Mouse (Mus musculus): ENCODE data around the gene Ngp. TPM values are rescaled to one million over a fixed set of nuclear protein-coding genes. Genes with fewer than 3 reads are reported as not detected.
"Not testable (repeated sequence)": the region's sequence is repeated elsewhere in the genome, so short reads cannot be mapped to it uniquely, and the experiment has no call there.

Ngp gene
- 0.02 TPM for polyA plus RNA-seq (2012; fragmentation: generic; extraction: Trizol)
- long read RNA-seq, experiment 1, result 0 reads
- long read RNA-seq, experiment 2, result 0 reads

- H3K36me3 ChIP-seq (ENCODE audit: control insufficient read depth, insufficient read depth), result no peaks in the 10 kb centered on the region
- H3K4me3 ChIP-seq (ENCODE audit: insufficient read depth, poor library complexity, severe bottlenecking), result no peak within 1 kb of the TSS
- H3ac ChIP-seq (ENCODE audit: control insufficient read depth, insufficient read length, low read depth), result no peak within 1 kb of the TSS
- no peaks in the 10 kb centered on the region for H3K79me3 ChIP-seq (ENCODE audit: low read depth)
- no peaks in the 10 kb centered on the region for H3K79me2 ChIP-seq (ENCODE audit: control insufficient read depth, insufficient read depth)
- TF ChIP-seq MAX (IDR thresholded peaks at IDR 0.05), result no peak
- TF ChIP-seq CTCF (IDR thresholded peaks at IDR 0.05; ENCODE audit: control insufficient read depth, insufficient read depth, insufficient read length), result no peak
- no peak for TF ChIP-seq FOSL1 (IDR thresholded peaks at IDR 0.05; ENCODE audit: insufficient read depth, low read length, poor library complexity, severe bottlenecking)
- TF ChIP-seq MYOG (IDR thresholded peaks at IDR 0.05; ENCODE audit: control insufficient read depth, extremely low read depth, insufficient read length), result no peak
- TF ChIP-seq MYOD1 (IDR thresholded peaks at IDR 0.05; ENCODE audit: control insufficient read depth, insufficient read length, low read depth), result no peak
- TF ChIP-seq USF1 (IDR thresholded peaks at IDR 0.05; ENCODE audit: low read depth), result no peak
- TF ChIP-seq CEBPB (IDR thresholded peaks at IDR 0.05; ENCODE audit: low read depth), result no peak
- no peaks in the 10 kb centered on the region for H3K27me3 ChIP-seq (ENCODE audit: control insufficient read depth, insufficient read depth, insufficient read length)
Measured at GRCm38 (mm10) chr9:110419511-110420112, at the start of gene Ngp. Gene Ngp, plus strand, starts transcription at chr9:110419747.

DNA sequence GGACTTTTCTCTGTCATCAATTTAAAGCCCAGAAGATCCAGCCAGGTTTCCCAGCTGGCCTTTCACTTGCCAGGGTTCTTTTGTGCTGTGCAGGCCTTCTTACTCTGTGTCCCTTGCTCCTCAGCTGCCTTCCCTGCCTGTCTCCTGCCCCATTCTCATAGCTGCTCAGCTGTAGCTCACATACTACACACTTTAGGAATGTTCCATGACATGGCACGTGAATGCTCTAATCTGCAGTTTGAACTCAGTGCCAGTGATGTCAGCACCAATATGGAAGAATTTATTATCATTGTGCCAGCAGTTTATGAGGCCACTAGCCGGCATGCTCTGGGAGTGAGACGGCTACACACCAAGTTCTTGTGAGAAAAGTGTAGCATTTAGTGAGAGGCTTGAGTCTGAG, 49.7 kb upstream of the Ngp start:
- TF ChIP-seq MYOG (IDR thresholded peaks at IDR 0.05; ENCODE audit: control insufficient read depth, extremely low read depth, insufficient read length), result no peak
- no peak for TF ChIP-seq CTCF (IDR thresholded peaks at IDR 0.05; ENCODE audit: control insufficient read depth, insufficient read depth, insufficient read length)
- TF ChIP-seq USF1 (IDR thresholded peaks at IDR 0.05; ENCODE audit: low read depth), result no peak
- TF ChIP-seq MAX (IDR thresholded peaks at IDR 0.05), result no peak
- no peak for TF ChIP-seq CEBPB (IDR thresholded peaks at IDR 0.05; ENCODE audit: low read depth)
- TF ChIP-seq MYOD1 (IDR thresholded peaks at IDR 0.05; ENCODE audit: control insufficient read depth, insufficient read length, low read depth), result no peak
- TF ChIP-seq FOSL1 (IDR thresholded peaks at IDR 0.05; ENCODE audit: insufficient read depth, low read length, poor library complexity, severe bottlenecking), result no peak

DNA sequence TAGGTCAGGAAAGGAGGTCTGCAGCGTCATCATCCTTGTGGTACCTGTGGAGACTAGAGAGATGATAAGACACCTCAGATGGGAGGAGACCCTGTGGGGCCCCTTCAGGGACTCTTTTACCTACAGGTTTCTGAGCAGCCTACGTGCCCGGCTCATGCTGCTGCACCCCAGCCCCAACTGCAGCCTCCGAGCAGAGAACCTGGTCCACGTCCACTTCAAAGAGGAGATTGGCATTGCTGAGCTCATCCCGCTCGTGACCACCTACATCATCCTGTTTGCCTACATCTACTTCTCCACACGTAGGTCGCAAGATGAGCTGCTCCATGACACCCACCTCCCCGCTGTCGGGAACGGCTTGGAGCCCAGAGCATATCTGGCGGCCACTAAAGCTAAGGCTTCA, 45.7 kb upstream of the Ngp start:
- no peak overlapping the region for H3K4me3 ChIP-seq (ENCODE audit: insufficient read depth, poor library complexity, severe bottlenecking)
- H3K36me3 ChIP-seq (ENCODE audit: control insufficient read depth, insufficient read depth), result peaks cover 12% of the 10 kb centered on the region
- no peaks in the 10 kb centered on the region for H3K79me2 ChIP-seq (ENCODE audit: control insufficient read depth, insufficient read depth)
- no peaks in the 10 kb centered on the region for H3K79me3 ChIP-seq (ENCODE audit: low read depth)
- TF ChIP-seq MYOD1 (IDR thresholded peaks at IDR 0.05; ENCODE audit: control insufficient read depth, insufficient read length, low read depth) (no peak), CTCF (IDR thresholded peaks at IDR 0.05; ENCODE audit: control insufficient read depth, insufficient read depth, insufficient read length) (no peak), MAX (IDR thresholded peaks at IDR 0.05) (no peak), MYOG (IDR thresholded peaks at IDR 0.05; ENCODE audit: control insufficient read depth, extremely low read depth, insufficient read length) (no peak)
- no peaks in the 10 kb centered on the region for H3K27me3 ChIP-seq (ENCODE audit: control insufficient read depth, insufficient read depth, insufficient read length)
- no peak overlapping the region for H3ac ChIP-seq (ENCODE audit: control insufficient read depth, insufficient read length, low read depth)

More for the DNA sequence above, 49.7 kb upstream of the Ngp start:
- no peaks in the 10 kb centered on the region for H3K79me2 ChIP-seq (ENCODE audit: control insufficient read depth, insufficient read depth)
- no peak overlapping the region for H3ac ChIP-seq (ENCODE audit: control insufficient read depth, insufficient read length, low read depth)
- H3K36me3 ChIP-seq (ENCODE audit: control insufficient read depth, insufficient read depth), result peaks cover 12% of the 10 kb centered on the region
- no peaks in the 10 kb centered on the region for H3K27me3 ChIP-seq (ENCODE audit: control insufficient read depth, insufficient read depth, insufficient read length)
- no peak overlapping the region for H3K4me3 ChIP-seq (ENCODE audit: insufficient read depth, poor library complexity, severe bottlenecking)
- H3K79me3 ChIP-seq (ENCODE audit: low read depth), result no peaks in the 10 kb centered on the region

DNA sequence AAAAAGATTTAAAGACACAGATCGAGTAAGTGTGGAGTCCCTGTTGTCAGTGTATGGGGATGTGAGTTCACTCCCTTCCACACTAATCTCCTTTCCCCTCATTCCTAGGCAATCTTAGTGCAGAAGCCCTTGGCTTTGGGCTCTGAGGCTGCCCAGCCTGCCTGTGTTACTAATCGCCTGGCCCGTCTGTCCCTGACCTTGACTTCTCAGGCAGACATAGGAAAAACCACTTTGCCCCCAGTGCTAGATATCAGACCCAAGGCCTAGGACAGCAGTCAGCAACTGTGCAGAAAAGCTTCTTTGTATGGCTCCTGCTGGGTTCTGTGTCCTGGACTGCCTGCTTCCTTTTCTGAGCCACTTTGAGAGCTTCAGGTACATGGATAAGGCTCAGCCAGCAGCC, 43.9 kb upstream of the Ngp start:
- H3ac ChIP-seq (ENCODE audit: control insufficient read depth, insufficient read length, low read depth), result no peak overlapping the region
- no peaks in the 10 kb centered on the region for H3K27me3 ChIP-seq (ENCODE audit: control insufficient read depth, insufficient read depth, insufficient read length)
- no peak overlapping the region for H3K4me3 ChIP-seq (ENCODE audit: insufficient read depth, poor library complexity, severe bottlenecking)
- no peaks in the 10 kb centered on the region for H3K79me3 ChIP-seq (ENCODE audit: low read depth)
- no peak for TF ChIP-seq MAX (IDR thresholded peaks at IDR 0.05)
- TF ChIP-seq MYOG (IDR thresholded peaks at IDR 0.05; ENCODE audit: control insufficient read depth, extremely low read depth, insufficient read length), result no peak
- no peak for TF ChIP-seq CTCF (IDR thresholded peaks at IDR 0.05; ENCODE audit: control insufficient read depth, insufficient read depth, insufficient read length)
- no peak for TF ChIP-seq CEBPB (IDR thresholded peaks at IDR 0.05; ENCODE audit: low read depth)
- TF ChIP-seq USF1 (IDR thresholded peaks at IDR 0.05; ENCODE audit: low read depth), result no peak
- TF ChIP-seq MYOD1 (IDR thresholded peaks at IDR 0.05; ENCODE audit: control insufficient read depth, insufficient read length, low read depth), result no peak
- no peak for TF ChIP-seq FOSL1 (IDR thresholded peaks at IDR 0.05; ENCODE audit: insufficient read depth, low read length, poor library complexity, severe bottlenecking)
- no peaks in the 10 kb centered on the region for H3K79me2 ChIP-seq (ENCODE audit: control insufficient read depth, insufficient read depth)
- peaks cover 12% of the 10 kb centered on the region for H3K36me3 ChIP-seq (ENCODE audit: control insufficient read depth, insufficient read depth)

DNA sequence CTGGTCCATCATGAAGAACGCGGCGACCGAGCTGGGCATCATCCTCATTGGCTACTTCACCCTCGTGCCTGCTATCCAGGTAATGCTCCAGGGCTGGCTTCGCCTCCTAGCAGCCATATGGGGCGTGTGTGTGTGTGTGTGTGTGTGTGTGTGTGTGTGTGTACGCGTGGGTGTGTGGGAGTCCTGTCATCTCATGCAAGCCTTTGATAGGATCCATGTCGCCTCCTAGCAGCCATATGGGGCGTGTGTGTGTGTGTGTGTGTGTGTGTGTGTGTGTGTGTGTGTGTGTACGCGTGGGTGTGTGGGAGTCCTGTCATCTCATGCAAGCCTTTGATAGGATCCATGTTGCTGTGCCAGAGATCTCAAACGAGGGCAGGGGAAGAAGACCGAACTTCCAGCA, 41.9 kb upstream of the Ngp start:
- H3K79me3 ChIP-seq (ENCODE audit: low read depth); H3K27me3 ChIP-seq (ENCODE audit: control insufficient read depth, insufficient read depth, insufficient read length); H3K4me3 ChIP-seq (ENCODE audit: insufficient read depth, poor library complexity, severe bottlenecking); H3ac ChIP-seq (ENCODE audit: control insufficient read depth, insufficient read length, low read depth); H3K79me2 ChIP-seq (ENCODE audit: control insufficient read depth, insufficient read depth): not testable (repeated sequence)
- H3K36me3 ChIP-seq (ENCODE audit: control insufficient read depth, insufficient read depth), result peaks cover 12% of the 10 kb centered on the region

- peaks cover 11% of the 10 kb centered on the region for H3K36me3 ChIP-seq (ENCODE audit: control insufficient read depth, insufficient read depth)
Measured at GRCm38 (mm10) chr9:110379361-110379760, 40.2 kb upstream of the Ngp start.

More at GRCm38 (mm10) chr9:110379361-110379760, 40.2 kb upstream of the Ngp start:
- TF ChIP-seq CEBPB (IDR thresholded peaks at IDR 0.05; ENCODE audit: low read depth), result no peak
- TF ChIP-seq USF1 (IDR thresholded peaks at IDR 0.05; ENCODE audit: low read depth), result no peak
- TF ChIP-seq MAX (IDR thresholded peaks at IDR 0.05), result no peak
- no peak for TF ChIP-seq FOSL1 (IDR thresholded peaks at IDR 0.05; ENCODE audit: insufficient read depth, low read length, poor library complexity, severe bottlenecking)
- TF ChIP-seq CTCF (IDR thresholded peaks at IDR 0.05; ENCODE audit: control insufficient read depth, insufficient read depth, insufficient read length), result no peak
- no peak for TF ChIP-seq MYOG (IDR thresholded peaks at IDR 0.05; ENCODE audit: control insufficient read depth, extremely low read depth, insufficient read length)
- no peak for TF ChIP-seq MYOD1 (IDR thresholded peaks at IDR 0.05; ENCODE audit: control insufficient read depth, insufficient read length, low read depth)
- H3K27me3 ChIP-seq (ENCODE audit: control insufficient read depth, insufficient read depth, insufficient read length), result no peaks in the 10 kb centered on the region
- no peak overlapping the region for H3ac ChIP-seq (ENCODE audit: control insufficient read depth, insufficient read length, low read depth)
- H3K4me3 ChIP-seq (ENCODE audit: insufficient read depth, poor library complexity, severe bottlenecking), result no peak overlapping the region
- H3K79me2 ChIP-seq (ENCODE audit: control insufficient read depth, insufficient read depth), result no peaks in the 10 kb centered on the region
- no peaks in the 10 kb centered on the region for H3K79me3 ChIP-seq (ENCODE audit: low read depth)
